Comparison of ENCODE assay signal across 8 mouse cellular contexts in the genomic region with DNA sequence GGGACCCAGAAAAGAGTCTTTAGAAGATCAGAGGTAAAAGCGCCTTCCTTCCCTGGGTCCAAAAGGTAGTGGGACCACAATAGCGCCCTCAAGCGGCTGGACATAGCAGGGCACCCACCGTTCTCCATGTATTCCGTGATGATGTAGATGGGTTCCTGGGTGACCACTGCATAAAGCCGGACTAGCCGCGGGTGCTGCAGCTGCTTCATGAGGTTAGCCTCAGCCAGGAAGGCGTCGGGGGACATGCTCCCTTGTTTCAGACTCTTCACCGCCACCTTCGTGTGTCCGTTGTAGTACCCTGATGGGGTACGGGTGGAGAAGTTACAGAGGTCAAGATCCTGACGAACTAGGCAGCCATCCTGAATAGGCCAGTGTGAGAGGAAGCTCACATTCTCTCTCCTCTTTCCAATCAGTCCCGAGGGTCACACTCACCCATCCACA. TPM values are rescaled to one million over a fixed set of nuclear protein-coding genes. Genes with fewer than 3 reads are reported as not detected.
DNase-seq lines count a peak whose midpoint lies in the region; ATAC-seq and TF ChIP-seq lines count a peak whose summit lies in the region.

No protein-coding gene starts in this region.

- H3K36me3 ChIP-seq in ES-Bruce4 (ENCODE audit: control insufficient read depth, insufficient read depth, low read length, poor library complexity, severe bottlenecking): no peaks in the 10 kb centered on the region
- no peaks in the 10 kb centered on the region for H3K36me3 ChIP-seq in embryonic facial prominence, embryonic 12.5 days
- H3K36me3 ChIP-seq in hindbrain, embryonic 11.5 days (ENCODE audit: control insufficient read depth, insufficient read depth, low read length): no peaks in the 10 kb centered on the region
- H3K36me3 ChIP-seq in macrophage (ENCODE audit: inconsistent target): no peaks in the 10 kb centered on the region

- no peaks in the 10 kb centered on the region for H3K4me1 ChIP-seq in ES-Bruce4 (ENCODE audit: control insufficient read depth, insufficient read depth, low read length)
- H3K4me1 ChIP-seq in bone marrow, adult 2 months (ENCODE audit: control insufficient read depth, insufficient read depth, low read length): peaks cover 10% of the 10 kb centered on the region
- no peaks in the 10 kb centered on the region for H3K4me1 ChIP-seq in embryonic facial prominence, embryonic 12.5 days
- H3K4me1 ChIP-seq in hindbrain, embryonic 11.5 days (replicated peaks; ENCODE audit: control insufficient read depth, insufficient read depth, low read length): no peaks in the 10 kb centered on the region

- no peaks in the 10 kb centered on the region for H3K9me3 ChIP-seq in ES-Bruce4 (replicated peaks; ENCODE audit: control insufficient read depth, insufficient read depth, low read length, poor library complexity, severe bottlenecking)
- no peaks in the 10 kb centered on the region for H3K9me3 ChIP-seq in embryonic facial prominence, embryonic 12.5 days
- H3K9me3 ChIP-seq in hindbrain, embryonic 11.5 days (ENCODE audit: control insufficient read depth, low read length): no peaks in the 10 kb centered on the region

- 0 out of 2 replicates have a peak, but pooled peaks have one; percentile 45 for ATAC-seq in embryonic facial prominence, embryonic 12.5 days (ENCODE audit: insufficient number of reproducible peaks, insufficient read depth, low FRiP score, low TSS enrichment)
- no peak; the same call in 1 of the 2 replicates for ATAC-seq in hindbrain, embryonic 11.5 days (ENCODE audit: low FRiP score)
- no peak; the same call in 1 of the 2 replicates for ATAC-seq in frontal cortex, adult (ENCODE audit: low TSS enrichment)

- H3K4me3 ChIP-seq in ES-Bruce4 (ENCODE audit: low read depth, low read length) (peak overlapping the region; percentile 72), macrophage (ENCODE audit: inconsistent target) (peak overlapping the region; percentile 40)
- peak overlapping the region; percentile 17 for H3K4me3 ChIP-seq in bone marrow, adult 2 months (replicated peaks; ENCODE audit: control insufficient read depth, low read depth, low read length)
- H3K4me3 ChIP-seq in embryonic facial prominence, embryonic 12.5 days: peak overlapping the region; percentile 47
- peak overlapping the region; percentile 35 for H3K4me3 ChIP-seq in hindbrain, embryonic 11.5 days (ENCODE audit: low read depth, low read length)

- H3K27ac ChIP-seq in ES-Bruce4 (ENCODE audit: insufficient read depth, low read length): peak overlapping the region; percentile 52; the same call in 1 of the 2 replicates
- H3K27ac ChIP-seq in bone marrow, adult 2 months (ENCODE audit: control insufficient read depth, insufficient read depth, low read depth, low read length, poor library complexity): no peak overlapping the region
- no peak overlapping the region for H3K27ac ChIP-seq in embryonic facial prominence, embryonic 12.5 days
- no peak overlapping the region for H3K27ac ChIP-seq in hindbrain, embryonic 11.5 days (ENCODE audit: low read depth, low read length)
- H3K27ac ChIP-seq in macrophage: no peak overlapping the region

- H3K4me2 ChIP-seq in embryonic facial prominence, embryonic 12.5 days (replicated peaks): peak overlapping the region; percentile 83
- H3K4me2 ChIP-seq in hindbrain, embryonic 11.5 days (replicated peaks; ENCODE audit: low read depth, low read length): peak overlapping the region; percentile 79

- H3K79me2 ChIP-seq in macrophage (ENCODE audit: inconsistent target): no peaks in the 10 kb centered on the region

- TF ChIP-seq EP300 in ES-Bruce4 (IDR thresholded peaks at IDR 0.05; ENCODE audit: insufficient read depth, low read depth, low read length): no peak

- peak overlapping the region; percentile 77 for H3K9ac ChIP-seq in ES-Bruce4 (ENCODE audit: low read depth, poor library complexity, severe bottlenecking)
- H3K9ac ChIP-seq in embryonic facial prominence, embryonic 12.5 days: peak overlapping the region; percentile 52
- H3K9ac ChIP-seq in hindbrain, embryonic 11.5 days (ENCODE audit: low read depth, low read length): peak overlapping the region; percentile 44; the same call in 1 of the 2 replicates

- peak; percentile 95 for TF ChIP-seq CTCF in ES-Bruce4 (IDR thresholded peaks at IDR 0.05; ENCODE audit: low read depth, low read length)
- peak; percentile 77 for TF ChIP-seq CTCF in bone marrow, adult 2 months (IDR thresholded peaks at IDR 0.05; ENCODE audit: control insufficient read depth, insufficient read depth, low read length)

- H3K27me3 ChIP-seq in ES-Bruce4 (ENCODE audit: control insufficient read depth, insufficient read depth, low read length, poor library complexity, severe bottlenecking): no peaks in the 10 kb centered on the region
- H3K27me3 ChIP-seq in embryonic facial prominence, embryonic 12.5 days: no peaks in the 10 kb centered on the region
- H3K27me3 ChIP-seq in hindbrain, embryonic 11.5 days (ENCODE audit: control insufficient read depth, insufficient read depth, low read length): no peaks in the 10 kb centered on the region

- 8% methylated on average over 16 of the region's 16 CpGs for WGBS in bone marrow, adult 2 months
- WGBS in embryonic facial prominence, embryonic 12.5 days: 4% methylated on average over 16 of the region's 16 CpGs
- WGBS in hindbrain, embryonic 11.5 days: 2% methylated on average over 16 of the region's 16 CpGs
- 4% methylated on average over 16 of the region's 16 CpGs for WGBS in macrophage (ENCODE audit: missing documents)

- DNase-seq in hindbrain, embryonic 11.5 days (ENCODE audit: low spot score): peak; percentile 68
- peak; percentile 28 to 60 for DNase-seq in layer of hippocampus, postnatal 25 days (ENCODE audit: extremely low spot score in 1 of 2, low spot score in 1 of 2)
- DNase-seq in right cerebral cortex, adult 18-20 months: peak; percentile 21

- no peak for TF ChIP-seq POLR2A in ES-Bruce4 (IDR thresholded peaks at IDR 0.05; ENCODE audit: insufficient read depth, low read length)
- no peak for TF ChIP-seq POLR2A in bone marrow, adult 2 months (IDR thresholded peaks at IDR 0.05; ENCODE audit: borderline replicate concordance, control insufficient read depth, low read depth, low read length)

RNA-seq across cellular contexts. Expression of gene Hdac1, which starts 12.9 kb away (rescaled TPM):
- polyA plus RNA-seq in ES-Bruce4 (2011; ENCODE audit: insufficient read depth, insufficient read length, low read depth, missing spikeins): 301 and 304 TPM in 2 replicates
- 78.4 and 100 TPM in 2 replicates for polyA plus RNA-seq in bone marrow, adult 2 months (2011; ENCODE audit: insufficient read depth, insufficient read length, low replicate concordance, missing spikeins)
- 246 and 251 TPM in 2 replicates for polyA plus RNA-seq in embryonic facial prominence, embryonic 12.5 days (2016; fragmentation: Nextera tagmentation; extraction: Ambion mirVana)
- polyA plus RNA-seq in hindbrain, embryonic 11.5 days (2014; fragmentation: Nextera tagmentation; extraction: Ambion mirVana): 206 and 220 TPM in 2 replicates
- 10 to 100 TPM; 37.0 to 48.7 TPM for total RNA-seq in layer of hippocampus, postnatal 25 days (2021)
- 100 to 1,000 TPM in 15 of 26 experiments, 10 to 100 TPM in 11; 74.4 to 250 (median 111) TPM for total RNA-seq in macrophage (2018; cell fraction: chromatin; rRNA removed)
- total RNA-seq in macrophage (2018; cell fraction: cytosol; rRNA removed): 10 to 100 TPM; 36.2 to 57.7 (median 44.3) TPM
- total RNA-seq in macrophage (2018; cell fraction: nucleus; rRNA removed): 100 to 1,000 TPM in 3 of 26 experiments, 10 to 100 TPM in 23; 46.3 to 220 (median 82.6) TPM
- polyA plus RNA-seq in macrophage (2018): 45.9 to 65.7 TPM (median 51.4 TPM) in 3 replicates

RNA-seq across cellular contexts. Expression of gene Lck, which starts 18.0 kb away (rescaled TPM):
- polyA plus RNA-seq in ES-Bruce4 (2011; ENCODE audit: insufficient read depth, insufficient read length, low read depth, missing spikeins): 18.7 and 20.1 TPM in 2 replicates
- 10.2 and 17.8 TPM in 2 replicates for polyA plus RNA-seq in bone marrow, adult 2 months (2011; ENCODE audit: insufficient read depth, insufficient read length, low replicate concordance, missing spikeins)
- polyA plus RNA-seq in embryonic facial prominence, embryonic 12.5 days (2016; fragmentation: Nextera tagmentation; extraction: Ambion mirVana): 10.8 and 12.6 TPM in 2 replicates
- 5.6 and 5.8 TPM in 2 replicates for polyA plus RNA-seq in hindbrain, embryonic 11.5 days (2014; fragmentation: Nextera tagmentation; extraction: Ambion mirVana)
- 1 to 10 TPM; 3.3 to 3.5 TPM for total RNA-seq in layer of hippocampus, postnatal 25 days (2021)
- 10 to 100 TPM in 1 of 26 experiments, 1 to 10 TPM in 3, under 1 TPM in 1, not detected in 21; 0.67 to 22.7 (median 1.9) TPM for total RNA-seq in macrophage (2018; cell fraction: chromatin; rRNA removed)
- 1 to 10 TPM in 1 of 26 experiments, under 1 TPM in 23, not detected in 2; 0.06 to 5.4 (median 0.35) TPM for total RNA-seq in macrophage (2018; cell fraction: cytosol; rRNA removed)
- 10 to 100 TPM in 1 of 26 experiments, 1 to 10 TPM in 3, under 1 TPM in 8, not detected in 14; 0.27 to 16.4 (median 0.71) TPM for total RNA-seq in macrophage (2018; cell fraction: nucleus; rRNA removed)
- 0.19 to 0.57 TPM (median 0.27 TPM) in 3 replicates for polyA plus RNA-seq in macrophage (2018)

RNA-seq across cellular contexts. Expression of gene Fam167b, which starts 22.9 kb away (rescaled TPM):
- polyA plus RNA-seq in ES-Bruce4 (2011; ENCODE audit: insufficient read depth, insufficient read length, low read depth, missing spikeins): not detected in 2 replicates
- 9.0 TPM in 2 replicates for polyA plus RNA-seq in bone marrow, adult 2 months (2011; ENCODE audit: insufficient read depth, insufficient read length, low replicate concordance, missing spikeins)
- polyA plus RNA-seq in embryonic facial prominence, embryonic 12.5 days (2016; fragmentation: Nextera tagmentation; extraction: Ambion mirVana): 3.6 and 5.1 TPM in 2 replicates
- polyA plus RNA-seq in hindbrain, embryonic 11.5 days (2014; fragmentation: Nextera tagmentation; extraction: Ambion mirVana): 1.0 and 1.6 TPM in 2 replicates
- total RNA-seq in layer of hippocampus, postnatal 25 days (2021): under 1 TPM in 1 of 2 experiments, not detected in 1; 0.81 TPM
- total RNA-seq in macrophage (2018; cell fraction: chromatin; rRNA removed): not detected
- under 1 TPM in 9 of 26 experiments, not detected in 17; 0.14 to 0.44 (median 0.32) TPM for total RNA-seq in macrophage (2018; cell fraction: cytosol; rRNA removed)
- not detected for total RNA-seq in macrophage (2018; cell fraction: nucleus; rRNA removed)
- not detected in 3 replicates for polyA plus RNA-seq in macrophage (2018)

RNA-seq across cellular contexts. Expression of gene Marcksl1, which starts 42.1 kb away (rescaled TPM):
- polyA plus RNA-seq in ES-Bruce4 (2011; ENCODE audit: insufficient read depth, insufficient read length, low read depth, missing spikeins) (379 and 434 TPM in 2 replicates), macrophage (2018) (18.5 to 109 TPM (median 91.5 TPM) in 3 replicates)
- polyA plus RNA-seq in bone marrow, adult 2 months (2011; ENCODE audit: insufficient read depth, insufficient read length, low replicate concordance, missing spikeins): 14.6 and 53.8 TPM in 2 replicates
- 1,543 and 1,552 TPM in 2 replicates for polyA plus RNA-seq in embryonic facial prominence, embryonic 12.5 days (2016; fragmentation: Nextera tagmentation; extraction: Ambion mirVana)
- polyA plus RNA-seq in hindbrain, embryonic 11.5 days (2014; fragmentation: Nextera tagmentation; extraction: Ambion mirVana): 1,707 and 1,864 TPM in 2 replicates
- total RNA-seq in layer of hippocampus, postnatal 25 days (2021): 100 to 1,000 TPM; 170 to 171 TPM
- 100 to 1,000 TPM in 19 of 26 experiments, 10 to 100 TPM in 5, 1 to 10 TPM in 2; 3.3 to 636 (median 208) TPM for total RNA-seq in macrophage (2018; cell fraction: chromatin; rRNA removed)
- total RNA-seq in macrophage (2018; cell fraction: cytosol; rRNA removed): 1,000 to 10,000 TPM in 10 of 26 experiments, 100 to 1,000 TPM in 12, 10 to 100 TPM in 4; 32.9 to 2,330 (median 543) TPM
- total RNA-seq in macrophage (2018; cell fraction: nucleus; rRNA removed): 1,000 to 10,000 TPM in 10 of 26 experiments, 100 to 1,000 TPM in 14, 10 to 100 TPM in 2; 13.0 to 1,557 (median 896) TPM

RNA-seq across cellular contexts. Expression of gene Eif3i, which starts 45.0 kb away (rescaled TPM):
- 252 and 266 TPM in 2 replicates for polyA plus RNA-seq in ES-Bruce4 (2011; ENCODE audit: insufficient read depth, insufficient read length, low read depth, missing spikeins)
- 105 and 123 TPM in 2 replicates for polyA plus RNA-seq in bone marrow, adult 2 months (2011; ENCODE audit: insufficient read depth, insufficient read length, low replicate concordance, missing spikeins)
- polyA plus RNA-seq in embryonic facial prominence, embryonic 12.5 days (2016; fragmentation: Nextera tagmentation; extraction: Ambion mirVana): 257 and 260 TPM in 2 replicates
- polyA plus RNA-seq in hindbrain, embryonic 11.5 days (2014; fragmentation: Nextera tagmentation; extraction: Ambion mirVana): 274 TPM in 2 replicates
- total RNA-seq in layer of hippocampus, postnatal 25 days (2021): 100 to 1,000 TPM; 128 TPM
- 10 to 100 TPM; 14.7 to 49.4 (median 32.1) TPM for total RNA-seq in macrophage (2018; cell fraction: chromatin; rRNA removed)
- 10 to 100 TPM; 54.3 to 99.6 (median 73.5) TPM for total RNA-seq in macrophage (2018; cell fraction: cytosol; rRNA removed)
- 10 to 100 TPM; 13.4 to 52.6 (median 23.5) TPM for total RNA-seq in macrophage (2018; cell fraction: nucleus; rRNA removed)
- 58.7 to 140 TPM (median 87.3 TPM) in 3 replicates for polyA plus RNA-seq in macrophage (2018)

Comparison
In these comparisons a context has a peak if more than half of its experiments do, and no peak if none do; other contexts are left out.
1. H3K4me3 ChIP-seq: peak in every context shown above with its lines; median percentile 72 in ES-Bruce4; 47 in embryonic facial prominence, embryonic 12.5 days; 40 in macrophage; 35 in hindbrain, embryonic 11.5 days; 17 in bone marrow, adult 2 months.